Mouse (Mus musculus): Measurements from ENCODE around the gene Rbbp5. TPM values are rescaled to one million over a fixed set of nuclear protein-coding genes. Genes with fewer than 3 reads are reported as not detected.

The Rbbp5 gene
- polyA plus RNA-seq, 1 experiment: 16.5 TPM

DNA sequence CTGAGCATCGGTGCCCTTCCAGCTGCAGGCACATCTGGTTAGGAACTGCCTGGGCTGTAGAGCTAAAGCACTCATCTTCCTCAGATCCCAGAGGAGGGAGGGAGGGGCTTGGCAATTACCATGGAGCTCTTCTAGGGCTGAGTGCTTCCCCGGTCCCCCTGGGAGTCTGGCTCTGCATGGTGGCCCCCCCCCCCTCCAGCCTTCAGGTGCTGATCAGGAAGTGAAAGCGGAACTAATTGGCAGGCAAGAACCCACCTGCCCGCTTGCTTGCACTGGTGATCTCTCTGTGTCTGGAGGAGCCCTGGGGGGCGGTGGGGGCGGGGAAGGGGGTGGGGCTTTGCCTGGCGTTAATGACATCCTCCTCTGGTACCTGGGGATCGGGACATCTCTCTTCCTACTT is 56.7 kb downstream of the Rbbp5 start:
- DNase-seq (ENCODE audit: low read depth, low spot score): no peak
- 7% methylated on average over 8 of the region's 8 CpGs for WGBS

DNA sequence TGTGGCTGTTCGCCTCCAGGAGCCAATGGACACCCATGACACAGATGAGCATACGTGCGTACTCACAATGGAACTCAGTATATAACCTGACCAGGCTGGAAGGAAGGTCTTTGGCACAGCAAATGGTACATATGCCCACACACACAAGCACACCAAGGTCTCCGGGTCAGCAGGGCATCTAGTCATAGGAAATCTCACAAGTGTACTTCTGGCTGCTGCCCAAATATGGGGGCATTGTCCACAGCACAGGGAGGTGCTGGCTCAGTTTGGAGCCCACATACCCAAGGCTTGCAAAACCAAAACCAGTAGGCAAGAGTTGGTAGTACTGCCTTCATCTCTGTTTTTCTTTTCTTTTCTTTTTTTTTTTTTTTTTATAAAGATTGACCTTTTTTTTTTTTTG is 58.4 kb downstream of the Rbbp5 start:
- 88% methylated on average over 4 of the region's 4 CpGs for WGBS
- DNase-seq (ENCODE audit: low read depth, low spot score): no peak

GRCm38 (mm10) chr1:132536416-132536815 is 59.3 kb downstream of the Rbbp5 start:
- WGBS: 67% methylated on average over 3 of the region's 3 CpGs
- no peak for DNase-seq (ENCODE audit: low read depth, low spot score)

GRCm38 (mm10) chr1:132537736-132538135 is 60.6 kb downstream of the Rbbp5 start:
- 69% methylated on average over 5 of the region's 5 CpGs for WGBS
- no peak for DNase-seq (ENCODE audit: low read depth, low spot score)

GRCm38 (mm10) chr1:132540701-132541100 is 63.5 kb downstream of the Rbbp5 start:
- WGBS: 32% methylated on average over 7 of the region's 7 CpGs
- no peak for DNase-seq (ENCODE audit: low read depth, low spot score)

DNA sequence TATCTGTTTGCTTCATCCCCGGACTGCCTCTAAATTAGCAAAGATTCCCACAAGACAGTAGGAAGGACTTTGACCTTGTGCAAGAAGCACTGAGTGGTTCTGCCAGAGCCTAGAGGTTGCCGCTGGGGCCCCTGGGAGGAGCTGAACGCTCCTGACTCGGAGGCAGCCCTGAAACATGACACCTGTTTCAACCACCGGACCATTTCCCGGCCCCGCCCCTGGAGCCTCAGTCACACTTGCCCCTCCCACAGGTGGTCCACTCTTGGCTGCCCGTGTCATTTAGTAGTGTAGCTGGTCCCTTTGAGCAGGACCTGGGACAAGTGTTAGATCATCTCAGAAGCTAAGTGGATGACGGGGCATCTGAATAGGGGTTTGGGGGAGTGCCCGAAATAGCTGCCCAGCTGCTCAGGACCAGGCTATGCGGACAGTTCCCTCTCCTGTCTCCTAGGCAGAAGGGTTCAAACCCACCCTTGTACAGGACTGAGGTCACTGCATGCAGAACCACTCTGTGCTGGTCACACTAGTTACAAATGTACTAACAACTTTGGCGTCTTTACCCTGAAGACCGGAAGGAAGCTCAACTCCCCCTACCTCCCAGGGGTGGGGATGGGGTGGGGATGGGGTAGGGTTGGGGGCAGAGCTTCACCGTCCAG is 64.1 kb downstream of the Rbbp5 start:
- WGBS: 6% methylated on average over 14 of the region's 14 CpGs
- DNase-seq (ENCODE audit: low read depth, low spot score): no peak

DNA sequence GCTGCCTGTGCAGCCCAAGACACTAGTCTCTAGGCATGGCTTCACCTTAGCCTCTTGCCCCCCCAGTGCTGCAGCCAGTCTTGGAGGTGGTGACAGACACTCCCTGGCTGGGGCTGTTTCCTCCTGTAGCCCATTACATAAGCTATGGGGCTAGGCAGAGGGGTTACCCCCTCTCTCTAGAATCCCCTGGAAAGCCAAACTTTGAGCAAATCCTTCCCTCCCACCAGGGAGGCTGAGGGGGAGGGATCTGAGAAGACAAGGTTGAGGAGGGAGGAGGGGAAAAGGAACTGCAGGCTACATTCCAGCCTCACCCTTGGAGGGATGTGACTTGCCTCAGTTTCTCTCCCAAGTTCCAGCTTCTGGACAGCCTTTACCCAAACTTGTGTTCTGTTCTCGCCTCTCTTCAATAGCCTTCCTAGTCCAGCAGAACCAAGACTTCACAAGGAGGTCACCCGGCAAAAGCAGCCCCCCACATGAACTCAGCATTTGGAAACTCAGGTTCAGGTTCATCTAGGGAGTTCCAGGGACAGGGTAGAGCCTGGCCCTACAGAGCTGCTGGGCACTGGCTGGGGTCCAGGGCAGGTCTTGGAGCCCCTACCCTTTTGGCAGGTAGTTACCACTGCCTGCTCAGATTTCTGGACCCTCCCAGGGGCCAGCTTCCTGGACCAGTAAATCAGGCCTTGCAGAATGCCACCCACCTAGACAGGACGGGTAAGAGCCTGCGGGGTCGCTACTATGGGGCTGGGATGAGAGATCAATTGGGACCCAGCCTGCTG is 64.8 kb downstream of the Rbbp5 start:
- 18% methylated on average over 5 of the region's 5 CpGs for WGBS
- no peak for DNase-seq (ENCODE audit: low read depth, low spot score)

- WGBS: 5% methylated on average over 30 of the region's 30 CpGs
- DNase-seq (ENCODE audit: low read depth, low spot score): no peak
Measured at GRCm38 (mm10) chr1:132542762-132543306, 65.7 kb downstream of the Rbbp5 start, which contains the start of gene Cntn2. Gene Cntn2, minus strand, starts transcription at chr1:132543256.

- 70% methylated on average over 8 of the region's 8 CpGs for WGBS
Measured at GRCm38 (mm10) chr1:132543789-132544188, 66.6 kb downstream of the Rbbp5 start.

More at GRCm38 (mm10) chr1:132543789-132544188, 66.6 kb downstream of the Rbbp5 start:
- DNase-seq (ENCODE audit: low read depth, low spot score): no peak

Other genes starting within 250 kb of the Rbbp5 start
- not detected in 2 replicates for gene Gm10188, start 247.6 kb upstream of the Rbbp5 start, polyA plus RNA-seq (2012; rRNA removed)
- 1.1 and 1.6 TPM in 2 replicates for gene Klhdc8a, start 178.7 kb upstream of the Rbbp5 start, polyA plus RNA-seq (2012; rRNA removed)
- gene Nuak2, start 161.2 kb upstream of the Rbbp5 start, polyA plus RNA-seq (2012; rRNA removed): 55.4 and 75.8 TPM in 2 replicates
- 2.0 and 2.9 TPM in 2 replicates for gene Tmcc2, start 86.1 kb upstream of the Rbbp5 start, polyA plus RNA-seq (2012; rRNA removed)
- 2.5 and 4.0 TPM in 2 replicates for gene Dstyk, start 59.8 kb upstream of the Rbbp5 start, polyA plus RNA-seq (2012; rRNA removed)
- gene Tmem81, start 28.9 kb downstream of the Rbbp5 start, polyA plus RNA-seq (2012; rRNA removed): 2.2 and 2.4 TPM in 2 replicates
- gene Cntn2, start 65.9 kb downstream of the Rbbp5 start, polyA plus RNA-seq (2012; rRNA removed): 0.15 and 0.21 TPM in 2 replicates